Mouse (Mus musculus): ENCODE measurements at regions not wholly inside any gene's neighbourhood (a gene's known extent, or its start where the extent isn't known, plus 50 kb on each side); places are given as distances from the start of the nearest gene placed in this dataset.

DNA sequence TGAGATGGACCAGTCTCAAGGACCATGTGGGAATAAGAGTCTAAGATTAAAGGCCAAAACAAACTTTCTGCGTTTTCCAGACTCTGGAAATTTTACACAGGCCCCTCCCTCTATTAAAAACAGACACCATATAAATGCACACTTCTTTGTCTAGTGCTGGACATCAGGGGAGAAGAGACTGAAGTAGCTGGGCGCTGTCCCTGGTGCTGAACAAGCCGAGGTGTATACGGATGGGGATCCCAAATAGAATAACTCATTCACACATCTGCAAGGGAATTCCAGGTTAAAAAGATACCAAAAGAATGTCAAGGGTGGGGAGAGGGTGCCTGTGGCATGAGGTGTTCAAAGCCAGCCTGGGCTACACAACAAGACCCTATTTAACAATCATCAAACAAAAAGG, 114.9 kb downstream of the Rps15a start:
- Histone ChIP-seq H3K27me3 (ENCODE audit: control insufficient read depth, insufficient read depth, insufficient read length) (no peaks in the 10 kb centered on the region), H3K36me3 (ENCODE audit: control insufficient read depth, insufficient read depth) (no peaks in the 10 kb centered on the region), H3K4me3 (ENCODE audit: insufficient read depth, poor library complexity, severe bottlenecking) (no peak overlapping the region), H3K79me2 (ENCODE audit: control insufficient read depth, insufficient read depth) (no peaks in the 10 kb centered on the region), H3K79me3 (ENCODE audit: low read depth) (no peaks in the 10 kb centered on the region), H3ac (ENCODE audit: control insufficient read depth, insufficient read length, low read depth) (no peak overlapping the region)
- TF ChIP-seq MYOD1 (IDR thresholded peaks at IDR 0.05; ENCODE audit: control insufficient read depth, insufficient read length, low read depth) (no peak), FOSL1 (IDR thresholded peaks at IDR 0.05; ENCODE audit: insufficient read depth, low read length, poor library complexity, severe bottlenecking) (no peak), CEBPB (IDR thresholded peaks at IDR 0.05; ENCODE audit: low read depth) (no peak), MYOG (IDR thresholded peaks at IDR 0.05; ENCODE audit: control insufficient read depth, extremely low read depth, insufficient read length) (no peak), CTCF (IDR thresholded peaks at IDR 0.05; ENCODE audit: control insufficient read depth, insufficient read depth, insufficient read length) (no peak), MAX (IDR thresholded peaks at IDR 0.05) (no peak), USF1 (IDR thresholded peaks at IDR 0.05; ENCODE audit: low read depth) (no peak)

DNA sequence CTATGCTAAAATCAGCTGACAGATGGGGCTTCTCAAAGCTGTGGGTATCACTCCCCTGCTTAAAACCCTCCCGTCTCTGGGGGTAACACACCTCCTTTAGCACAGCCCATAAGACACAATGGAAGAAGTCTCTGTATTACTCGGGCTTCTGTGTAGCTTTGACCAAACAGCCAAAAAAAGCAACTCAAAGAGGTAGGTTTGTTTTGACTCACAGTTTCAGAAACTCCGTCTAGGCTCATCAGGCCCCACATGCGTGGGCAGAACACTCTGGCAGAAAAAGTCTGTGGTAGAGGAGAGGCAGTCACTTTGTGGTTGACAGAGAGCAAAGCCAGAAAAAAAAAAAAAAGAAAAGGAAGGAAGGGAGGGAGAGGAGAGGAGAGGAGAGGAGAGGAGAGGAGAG, 133.8 kb downstream of the Rps15a start:
- TF ChIP-seq MAX (IDR thresholded peaks at IDR 0.05) (no peak), USF1 (IDR thresholded peaks at IDR 0.05; ENCODE audit: low read depth) (no peak), MYOD1 (IDR thresholded peaks at IDR 0.05; ENCODE audit: control insufficient read depth, insufficient read length, low read depth) (no peak), CEBPB (IDR thresholded peaks at IDR 0.05; ENCODE audit: low read depth) (no peak), FOSL1 (IDR thresholded peaks at IDR 0.05; ENCODE audit: insufficient read depth, low read length, poor library complexity, severe bottlenecking) (no peak), CTCF (IDR thresholded peaks at IDR 0.05; ENCODE audit: control insufficient read depth, insufficient read depth, insufficient read length) (no peak)
- H3K36me3 ChIP-seq (ENCODE audit: control insufficient read depth, insufficient read depth): no peaks in the 10 kb centered on the region
- no peak overlapping the region for H3K4me3 ChIP-seq (ENCODE audit: insufficient read depth, poor library complexity, severe bottlenecking)
- H3K27me3 ChIP-seq (ENCODE audit: control insufficient read depth, insufficient read depth, insufficient read length): no peaks in the 10 kb centered on the region
- no peaks in the 10 kb centered on the region for H3K79me2 ChIP-seq (ENCODE audit: control insufficient read depth, insufficient read depth)
- H3K79me3 ChIP-seq (ENCODE audit: low read depth): no peaks in the 10 kb centered on the region
- H3ac ChIP-seq (ENCODE audit: control insufficient read depth, insufficient read length, low read depth): no peak overlapping the region

DNA sequence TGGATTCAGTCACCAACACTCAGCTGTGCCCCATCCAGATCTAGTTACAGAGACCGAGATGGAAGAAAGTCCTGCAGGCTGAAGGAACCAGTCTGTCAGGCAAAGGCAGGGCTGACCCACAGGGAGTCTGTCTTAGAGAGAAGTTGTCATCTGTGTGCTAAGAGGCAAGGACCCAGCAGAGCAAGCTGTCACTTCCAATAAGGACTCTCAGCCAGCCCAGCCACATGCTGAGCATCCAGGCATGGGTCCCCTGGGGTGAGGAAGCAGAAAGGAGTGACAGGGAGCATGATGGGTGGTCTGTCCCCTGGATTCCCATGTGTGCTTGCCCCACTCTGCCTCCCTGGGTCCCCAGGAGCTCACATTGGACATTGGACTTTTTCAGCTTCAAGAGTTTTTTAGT, 144.8 kb downstream of the Rps15a start:
- Histone ChIP-seq H3K36me3 (ENCODE audit: control insufficient read depth, insufficient read depth) (no peaks in the 10 kb centered on the region), H3K4me3 (ENCODE audit: insufficient read depth, poor library complexity, severe bottlenecking) (no peak overlapping the region), H3K27me3 (ENCODE audit: control insufficient read depth, insufficient read depth, insufficient read length) (no peaks in the 10 kb centered on the region), H3K79me3 (ENCODE audit: low read depth) (no peaks in the 10 kb centered on the region), H3ac (ENCODE audit: control insufficient read depth, insufficient read length, low read depth) (no peak overlapping the region), H3K79me2 (ENCODE audit: control insufficient read depth, insufficient read depth) (no peaks in the 10 kb centered on the region)
- no peak for TF ChIP-seq USF1 (IDR thresholded peaks at IDR 0.05; ENCODE audit: low read depth)
- TF ChIP-seq FOSL1 (IDR thresholded peaks at IDR 0.05; ENCODE audit: insufficient read depth, low read length, poor library complexity, severe bottlenecking): no peak
- no peak for TF ChIP-seq MAX (IDR thresholded peaks at IDR 0.05)
- no peak for TF ChIP-seq MYOD1 (IDR thresholded peaks at IDR 0.05; ENCODE audit: control insufficient read depth, insufficient read length, low read depth)
- no peak for TF ChIP-seq MYOG (IDR thresholded peaks at IDR 0.05; ENCODE audit: control insufficient read depth, extremely low read depth, insufficient read length)
- no peak for TF ChIP-seq CEBPB (IDR thresholded peaks at IDR 0.05; ENCODE audit: low read depth)
- no peak for TF ChIP-seq CTCF (IDR thresholded peaks at IDR 0.05; ENCODE audit: control insufficient read depth, insufficient read depth, insufficient read length)

DNA sequence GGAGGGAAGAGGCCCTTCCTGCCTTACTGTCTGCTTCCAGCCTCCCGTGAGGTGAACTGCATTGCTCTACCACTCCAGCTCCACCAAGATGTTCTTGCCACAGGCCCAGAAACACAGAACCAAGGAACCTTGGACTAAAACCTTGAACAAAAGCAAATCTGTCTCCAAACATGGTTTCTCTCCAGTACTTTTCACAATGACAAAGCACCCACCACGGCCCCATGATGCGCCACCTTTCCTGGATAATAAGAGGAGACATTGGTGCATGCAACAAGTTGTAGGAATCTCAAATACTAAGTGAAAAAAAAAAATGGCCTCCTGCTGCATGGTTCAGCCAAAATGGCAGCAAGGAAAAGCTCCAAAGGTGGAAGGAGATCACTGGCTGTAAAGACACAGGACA, 172.6 kb downstream of the Rps15a start:
- Histone ChIP-seq H3K79me2 (ENCODE audit: control insufficient read depth, insufficient read depth) (no peaks in the 10 kb centered on the region), H3K36me3 (ENCODE audit: control insufficient read depth, insufficient read depth) (no peaks in the 10 kb centered on the region), H3ac (ENCODE audit: control insufficient read depth, insufficient read length, low read depth) (no peak overlapping the region), H3K27me3 (ENCODE audit: control insufficient read depth, insufficient read depth, insufficient read length) (no peaks in the 10 kb centered on the region), H3K4me3 (ENCODE audit: insufficient read depth, poor library complexity, severe bottlenecking) (no peak overlapping the region), H3K79me3 (ENCODE audit: low read depth) (no peaks in the 10 kb centered on the region)
- TF ChIP-seq MAX (IDR thresholded peaks at IDR 0.05) (no peak), FOSL1 (IDR thresholded peaks at IDR 0.05; ENCODE audit: insufficient read depth, low read length, poor library complexity, severe bottlenecking) (no peak), MYOG (IDR thresholded peaks at IDR 0.05; ENCODE audit: control insufficient read depth, extremely low read depth, insufficient read length) (no peak), USF1 (IDR thresholded peaks at IDR 0.05; ENCODE audit: low read depth) (no peak), CTCF (IDR thresholded peaks at IDR 0.05; ENCODE audit: control insufficient read depth, insufficient read depth, insufficient read length) (no peak), MYOD1 (IDR thresholded peaks at IDR 0.05; ENCODE audit: control insufficient read depth, insufficient read length, low read depth) (no peak), CEBPB (IDR thresholded peaks at IDR 0.05; ENCODE audit: low read depth) (no peak)

DNA sequence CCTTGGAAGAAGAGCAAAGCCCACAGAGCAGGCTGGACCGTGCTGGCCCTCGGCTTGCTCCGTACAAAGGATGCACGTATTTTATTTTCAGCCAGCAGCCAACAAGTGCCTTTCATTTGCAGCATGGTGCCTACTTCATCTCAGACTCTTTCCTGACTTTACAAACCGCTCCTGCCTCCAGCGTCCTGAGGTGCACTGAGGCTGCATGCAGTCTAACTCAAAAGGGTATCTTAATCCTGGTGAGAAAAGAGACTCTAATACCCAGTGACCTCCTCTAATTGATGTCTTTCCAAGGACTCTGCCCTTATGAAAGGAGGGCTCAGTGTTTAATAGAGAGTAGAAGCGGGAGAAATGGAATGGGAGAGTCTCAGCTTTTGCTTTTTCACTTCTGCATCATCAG, 176.4 kb downstream of the Rps15a start:
- Histone ChIP-seq H3K79me3 (ENCODE audit: low read depth) (no peaks in the 10 kb centered on the region), H3K79me2 (ENCODE audit: control insufficient read depth, insufficient read depth) (no peaks in the 10 kb centered on the region), H3ac (ENCODE audit: control insufficient read depth, insufficient read length, low read depth) (no peak overlapping the region), H3K27me3 (ENCODE audit: control insufficient read depth, insufficient read depth, insufficient read length) (no peaks in the 10 kb centered on the region), H3K36me3 (ENCODE audit: control insufficient read depth, insufficient read depth) (no peaks in the 10 kb centered on the region), H3K4me3 (ENCODE audit: insufficient read depth, poor library complexity, severe bottlenecking) (no peak overlapping the region)
- no peak for TF ChIP-seq CEBPB (IDR thresholded peaks at IDR 0.05; ENCODE audit: low read depth)
- TF ChIP-seq MYOG (IDR thresholded peaks at IDR 0.05; ENCODE audit: control insufficient read depth, extremely low read depth, insufficient read length): no peak
- TF ChIP-seq USF1 (IDR thresholded peaks at IDR 0.05; ENCODE audit: low read depth): no peak
- no peak for TF ChIP-seq MAX (IDR thresholded peaks at IDR 0.05)
- no peak for TF ChIP-seq FOSL1 (IDR thresholded peaks at IDR 0.05; ENCODE audit: insufficient read depth, low read length, poor library complexity, severe bottlenecking)
- no peak for TF ChIP-seq MYOD1 (IDR thresholded peaks at IDR 0.05; ENCODE audit: control insufficient read depth, insufficient read length, low read depth)
- TF ChIP-seq CTCF (IDR thresholded peaks at IDR 0.05; ENCODE audit: control insufficient read depth, insufficient read depth, insufficient read length): no peak

DNA sequence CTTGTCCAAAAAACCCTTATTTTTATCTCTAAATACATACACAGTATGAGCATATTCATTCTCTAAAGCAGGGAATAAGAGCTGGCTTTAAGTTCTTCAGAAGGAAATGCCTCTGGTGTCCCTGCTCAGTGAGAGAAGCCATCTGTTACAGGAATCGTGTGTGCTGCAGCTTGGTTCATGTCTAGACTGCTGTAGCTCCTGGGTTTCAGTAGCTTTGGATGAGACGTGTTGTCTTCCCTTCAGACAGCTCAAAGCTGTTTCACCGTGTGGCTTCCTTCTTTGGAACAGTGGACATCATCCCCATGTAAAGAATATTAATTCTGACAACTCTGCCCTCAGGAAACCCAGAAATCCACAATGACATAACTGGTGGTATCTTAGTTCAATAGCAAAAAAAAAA, 181.1 kb downstream of the Rps15a start:
- no peaks in the 10 kb centered on the region for H3K36me3 ChIP-seq (ENCODE audit: control insufficient read depth, insufficient read depth)
- H3K27me3 ChIP-seq (ENCODE audit: control insufficient read depth, insufficient read depth, insufficient read length): no peaks in the 10 kb centered on the region
- no peak overlapping the region for H3K4me3 ChIP-seq (ENCODE audit: insufficient read depth, poor library complexity, severe bottlenecking)
- H3K79me2 ChIP-seq (ENCODE audit: control insufficient read depth, insufficient read depth): no peaks in the 10 kb centered on the region
- H3ac ChIP-seq (ENCODE audit: control insufficient read depth, insufficient read length, low read depth): no peak overlapping the region
- H3K79me3 ChIP-seq (ENCODE audit: low read depth): no peaks in the 10 kb centered on the region
- no peak for TF ChIP-seq MYOD1 (IDR thresholded peaks at IDR 0.05; ENCODE audit: control insufficient read depth, insufficient read length, low read depth)
- no peak for TF ChIP-seq USF1 (IDR thresholded peaks at IDR 0.05; ENCODE audit: low read depth)
- no peak for TF ChIP-seq MAX (IDR thresholded peaks at IDR 0.05)
- TF ChIP-seq CEBPB (IDR thresholded peaks at IDR 0.05; ENCODE audit: low read depth): no peak
- TF ChIP-seq CTCF (IDR thresholded peaks at IDR 0.05; ENCODE audit: control insufficient read depth, insufficient read depth, insufficient read length): no peak
- no peak for TF ChIP-seq FOSL1 (IDR thresholded peaks at IDR 0.05; ENCODE audit: insufficient read depth, low read length, poor library complexity, severe bottlenecking)
- no peak for TF ChIP-seq MYOG (IDR thresholded peaks at IDR 0.05; ENCODE audit: control insufficient read depth, extremely low read depth, insufficient read length)
